Mouse (Mus musculus) C2C12 (cell line): ENCODE measurements at regions not wholly inside any gene's neighbourhood (a gene's known extent, or its start where the extent isn't known, plus 50 kb on each side); places are given as distances from the start of the nearest gene placed in this dataset.

ENCODE experiments used
- H3K27me3 ChIP-seq: one replicate; pipeline ENCODE4 v1.6.1; 2011; ENCODE audit not compliant: control insufficient read depth, insufficient read depth, insufficient read length
- H3K36me3 ChIP-seq: one replicate; pipeline ENCODE4 v1.6.1; 2011; ENCODE audit not compliant: control insufficient read depth, insufficient read depth
- H3K4me3 ChIP-seq: one replicate; pipeline ENCODE4 v1.5.1; 2011; ENCODE audit warnings: mild to moderate bottlenecking, control low read depth; ENCODE audit not compliant: poor library complexity, insufficient read depth, severe bottlenecking
- H3K79me2 ChIP-seq: one replicate; pipeline ENCODE4 v1.6.1; 2011; ENCODE audit not compliant: control insufficient read depth, insufficient read depth
- H3K79me3 ChIP-seq: one replicate; pipeline ENCODE4 v1.6.1; 2011; ENCODE audit warnings: low read depth, control low read depth
- H3ac ChIP-seq: one replicate; pipeline ENCODE3; 2011; ENCODE audit warnings: low read depth; ENCODE audit not compliant: control insufficient read depth, insufficient read length
- CEBPB ChIP-seq: IDR thresholded peaks from one replicate; pipeline ENCODE4 v1.6.1; 2011; ENCODE audit warnings: low read depth, mild to moderate bottlenecking, control low read depth, moderate library complexity
- CTCF ChIP-seq: IDR thresholded peaks from one replicate; pipeline ENCODE4 v1.5.1; 2011; ENCODE audit not compliant: control insufficient read depth, insufficient read depth, insufficient read length
- FOSL1 ChIP-seq: IDR thresholded peaks from one replicate; pipeline ENCODE4 v1.8.0; 2011; ENCODE audit warnings: mild to moderate bottlenecking, low read length; ENCODE audit not compliant: poor library complexity, insufficient read depth, severe bottlenecking
- MAX ChIP-seq: IDR thresholded peaks from one replicate; pipeline ENCODE4 v1.6.1; 2011; ENCODE audit warnings: mild to moderate bottlenecking, control low read depth
- MYOD1 ChIP-seq: IDR thresholded peaks from one replicate; pipeline ENCODE4 v1.6.1; 2011; ENCODE audit warnings: low read depth; ENCODE audit not compliant: control insufficient read depth, insufficient read length
- MYOG ChIP-seq: IDR thresholded peaks from one replicate; pipeline ENCODE4 v1.6.1; 2011; ENCODE audit not compliant: control insufficient read depth, insufficient read length; ENCODE audit errors: extremely low read depth
- USF1 ChIP-seq: IDR thresholded peaks from one replicate; pipeline ENCODE4 v1.6.1; 2011; ENCODE audit warnings: low read depth, mild to moderate bottlenecking, control low read depth, moderate library complexity

- no peak overlapping the region for H3K4me3 ChIP-seq
- H3K79me2 ChIP-seq: no peaks in the 10 kb centered on the region
- H3K79me3 ChIP-seq: no peaks in the 10 kb centered on the region
- no peaks in the 10 kb centered on the region for H3K27me3 ChIP-seq
- peak; percentile 99 for TF ChIP-seq MYOD1
- no peak for TF ChIP-seq MYOG
- TF ChIP-seq USF1: no peak
- no peak for TF ChIP-seq CEBPB
- TF ChIP-seq MAX: no peak
- no peak for TF ChIP-seq CTCF
- TF ChIP-seq FOSL1: peak; percentile 97
- H3K36me3 ChIP-seq: no peaks in the 10 kb centered on the region
- H3ac ChIP-seq: no peak overlapping the region
These were observed 105.8 kb upstream of the Vangl1 start for GRCm38 (mm10) chr3:102310243-102310642.

DNA sequence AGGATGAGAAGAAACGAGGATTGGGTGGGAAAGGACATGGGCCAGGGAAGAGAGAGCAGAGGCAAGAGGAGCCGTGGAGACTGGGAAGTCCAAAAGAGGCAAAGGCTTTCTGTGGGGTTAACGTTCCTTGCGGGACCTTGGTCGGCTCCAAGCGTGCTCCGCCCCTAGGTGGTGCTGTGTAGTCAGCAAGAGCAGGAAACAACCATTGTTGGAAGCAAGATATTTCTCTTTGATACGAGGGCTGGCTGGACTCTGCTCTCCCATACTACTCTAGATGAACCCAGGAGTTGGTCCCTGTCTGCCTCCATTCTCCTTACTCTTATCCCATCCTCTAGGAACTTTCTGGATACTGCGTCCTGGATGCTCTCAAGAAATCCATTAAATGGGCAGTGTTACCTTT lies 105.3 kb upstream of the Vangl1 start:
- no peaks in the 10 kb centered on the region for H3K79me3 ChIP-seq
- no peaks in the 10 kb centered on the region for H3K79me2 ChIP-seq
- no peaks in the 10 kb centered on the region for H3K36me3 ChIP-seq
- no peaks in the 10 kb centered on the region for H3K27me3 ChIP-seq
- TF ChIP-seq USF1: no peak
- peak; percentile 35 for TF ChIP-seq MAX
- no peak for TF ChIP-seq MYOD1
- peak; percentile 83 for TF ChIP-seq CTCF
- H3ac ChIP-seq: peak overlapping the region; percentile 48
- no peak overlapping the region for H3K4me3 ChIP-seq

DNA sequence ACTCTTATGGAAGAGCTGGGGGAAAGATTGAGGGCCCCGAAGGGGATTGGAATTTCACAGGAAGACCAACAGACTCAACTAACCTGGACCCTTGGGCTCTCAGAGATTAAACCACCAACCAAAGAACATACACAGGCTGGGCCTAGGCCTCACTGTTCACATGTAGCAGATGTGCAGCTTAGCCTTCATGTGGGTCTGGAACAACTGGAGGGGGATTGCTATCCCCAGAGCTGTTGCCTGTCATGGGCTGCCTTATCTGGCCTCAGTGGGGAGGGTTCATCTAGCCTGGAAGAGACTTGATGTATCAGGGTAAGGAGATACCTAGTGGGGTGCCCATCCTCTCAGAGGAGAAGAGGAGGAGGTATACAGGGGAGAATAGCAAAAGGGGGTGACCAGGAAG lies 103.2 kb upstream of the Vangl1 start:
- Histone ChIP-seq H3K27me3 (no peaks in the 10 kb centered on the region), H3K79me3 (no peaks in the 10 kb centered on the region), H3K79me2 (no peaks in the 10 kb centered on the region), H3K4me3 (no peak overlapping the region), H3K36me3 (no peaks in the 10 kb centered on the region), H3ac (no peak overlapping the region)
- no peak for TF ChIP-seq MYOG
- no peak for TF ChIP-seq FOSL1
- no peak for TF ChIP-seq USF1
- no peak for TF ChIP-seq CTCF

GRCm38 (mm10) chr3:102292385-102292784 lies 87.9 kb upstream of the Vangl1 start:
- H3K4me3 ChIP-seq: no peak overlapping the region
- no peaks in the 10 kb centered on the region for H3K79me2 ChIP-seq
- no peak for TF ChIP-seq MYOG
- TF ChIP-seq MAX: no peak
- TF ChIP-seq MYOD1: no peak
- TF ChIP-seq CTCF: no peak
- TF ChIP-seq FOSL1: no peak
- TF ChIP-seq CEBPB: no peak
- no peak for TF ChIP-seq USF1
- H3K36me3 ChIP-seq: no peaks in the 10 kb centered on the region
- H3K79me3 ChIP-seq: no peaks in the 10 kb centered on the region
- no peaks in the 10 kb centered on the region for H3K27me3 ChIP-seq
- no peak overlapping the region for H3ac ChIP-seq

DNA sequence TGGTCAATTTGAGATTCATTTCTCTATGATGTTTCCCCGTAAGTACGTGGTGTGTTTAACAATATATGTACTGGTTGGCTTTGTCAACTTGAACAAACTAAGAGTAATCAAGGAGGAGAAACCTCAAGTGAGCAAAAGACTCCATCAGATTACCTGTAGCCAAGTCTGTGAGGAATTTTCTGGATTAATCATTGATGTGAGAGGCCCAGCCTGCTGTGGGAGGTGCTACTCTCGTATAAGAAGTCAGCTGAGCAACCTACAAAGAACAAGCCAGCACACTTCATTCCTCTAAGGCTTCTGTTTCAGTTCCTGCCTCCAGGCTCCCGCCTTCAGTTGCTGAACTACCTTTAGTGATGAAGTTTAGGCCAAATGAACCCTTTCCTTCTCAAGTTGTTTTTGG lies 77.5 kb upstream of the Vangl1 start:
- H3K36me3 ChIP-seq: no peaks in the 10 kb centered on the region
- H3K27me3 ChIP-seq: no peaks in the 10 kb centered on the region
- H3ac ChIP-seq: no peak overlapping the region
- no peak overlapping the region for H3K4me3 ChIP-seq
- no peaks in the 10 kb centered on the region for H3K79me2 ChIP-seq
- no peaks in the 10 kb centered on the region for H3K79me3 ChIP-seq
- TF ChIP-seq MAX (no peak), FOSL1 (no peak), MYOD1 (no peak), USF1 (no peak)

DNA sequence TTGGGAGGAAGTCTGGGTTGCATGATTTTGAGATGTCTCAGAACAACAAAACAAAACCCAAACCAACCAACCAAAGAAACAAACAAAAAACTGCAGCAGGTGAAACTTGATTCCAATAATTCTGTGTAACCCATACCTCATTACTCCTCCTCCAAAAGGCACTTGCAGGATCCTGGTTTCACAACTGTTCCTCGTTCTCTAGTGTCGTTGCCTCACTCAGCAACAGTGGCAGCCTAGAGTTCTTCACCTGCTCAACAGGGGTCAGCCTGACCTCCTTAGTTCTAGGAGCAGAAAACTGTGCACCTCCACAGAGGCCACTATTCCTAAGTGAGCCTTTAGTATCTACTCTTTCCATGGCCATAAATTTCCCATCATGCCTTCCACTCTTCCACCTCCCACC lies 72.3 kb upstream of the Vangl1 start:
- Histone ChIP-seq H3K79me2 (no peaks in the 10 kb centered on the region), H3K79me3 (no peaks in the 10 kb centered on the region), H3K36me3 (no peaks in the 10 kb centered on the region), H3ac (no peak overlapping the region), H3K4me3 (no peak overlapping the region), H3K27me3 (no peaks in the 10 kb centered on the region)
- TF ChIP-seq CTCF: no peak

- H3K79me3 ChIP-seq: no peaks in the 10 kb centered on the region
- H3K79me2 ChIP-seq: no peaks in the 10 kb centered on the region
- no peak overlapping the region for H3ac ChIP-seq
- no peak for TF ChIP-seq MYOD1
- TF ChIP-seq MAX: no peak
- TF ChIP-seq CTCF: no peak
- TF ChIP-seq USF1: no peak
- no peak for TF ChIP-seq FOSL1
- no peak for TF ChIP-seq MYOG
- TF ChIP-seq CEBPB: no peak
- no peaks in the 10 kb centered on the region for H3K36me3 ChIP-seq
- H3K27me3 ChIP-seq: no peaks in the 10 kb centered on the region
- no peak overlapping the region for H3K4me3 ChIP-seq
These were observed 71.8 kb upstream of the Vangl1 start for GRCm38 (mm10) chr3:102276283-102276682.
